Mouse (Mus musculus) CH12.LX (cell line): ENCODE results near the gene 2810004N23Rik. TPM values are rescaled to one million over a fixed set of nuclear protein-coding genes. Genes with fewer than 3 reads are reported as not detected.

ENCODE experiments used
- DNase-seq: peaks from one replicate; pipeline ENCODE4 v3.0.0-alpha.2; 2013; ENCODE audit errors: extremely low read depth
- H3K27ac ChIP-seq: 2 replicates; pipeline ENCODE4 v1.5.1; 2012; ENCODE audit warnings: low read depth, mild to moderate bottlenecking, control low read depth, moderate library complexity; ENCODE audit not compliant: insufficient read depth
- H3K27me3 ChIP-seq: replicated peaks from 2 replicates; pipeline ENCODE3; 2012; ENCODE audit warnings: inconsistent platforms
- H3K36me3 ChIP-seq, 2 experiments: replicated peaks in 1 of 2; 2 replicates each; pipeline versions ENCODE3 to v1.6.1; 2012; ENCODE audit warnings: inconsistent platforms in 1 of 2, low read length in 1 of 2, mild to moderate bottlenecking in 1 of 2, mixed read lengths in 1 of 2, moderate library complexity in 1 of 2; ENCODE audit not compliant: control insufficient read depth in 1 of 2, insufficient read depth in 1 of 2
- H3K4me1 ChIP-seq, 2 experiments: 2 replicates each; pipeline ENCODE4 v1.6.1; 2012; ENCODE audit warnings: inconsistent platforms in 1 of 2, moderate library complexity in 1 of 2; ENCODE audit not compliant: insufficient read depth in 2 of 2, control insufficient read depth in 1 of 2
- H3K4me2 ChIP-seq: 2 replicates; pipeline ENCODE4 v1.6.1; 2012; ENCODE audit warnings: low read depth, mild to moderate bottlenecking, control low read depth; ENCODE audit not compliant: poor library complexity, insufficient read depth, severe bottlenecking
- H3K4me3 ChIP-seq, 3 experiments: fragments of 150-350 bp in 1 of 3; sonication (generic) in 1 of 3; replicated peaks in 1 of 3; 2 replicates each; pipeline versions ENCODE3 to v1.5.1; 2011 to 2012; ENCODE audit warnings: low read depth in 2 of 3, low read length in 2 of 3, mild to moderate bottlenecking in 2 of 3, moderate library complexity in 2 of 3, control low read depth in 1 of 3, improper control_type of control experiment in 1 of 3, inconsistent platforms in 1 of 3, mixed read lengths in 1 of 3; ENCODE audit not compliant: poor library complexity in 1 of 3
- H3K79me2 ChIP-seq: replicated peaks from 2 replicates; pipeline ENCODE4 v1.6.1; 2012; ENCODE audit warnings: mild to moderate bottlenecking, moderate library complexity; ENCODE audit not compliant: control insufficient read depth, poor library complexity, insufficient read depth, severe bottlenecking; ENCODE audit errors: extremely low read depth
- H3K9ac ChIP-seq: 2 replicates; pipeline ENCODE4 v1.6.1; 2012; ENCODE audit warnings: low read depth, mild to moderate bottlenecking, control low read depth, moderate library complexity; ENCODE audit not compliant: insufficient read depth
- H3K9me3 ChIP-seq: replicated peaks from 2 replicates; pipeline ENCODE3; 2012; ENCODE audit warnings: low read length, inconsistent platforms, mixed read lengths
- BHLHE40 ChIP-seq: IDR thresholded peaks from 2 replicates; pipeline ENCODE4 v1.6.1; 2011; ENCODE audit warnings: mild to moderate bottlenecking, low read depth, low read length, improper control_type of control experiment
- CTCF ChIP-seq, 2 experiments: IDR thresholded peaks in 1 of 2; conservative IDR thresholded peaks in 1 of 2; 2 replicates each; pipeline ENCODE4 v1.5.1; 2011 to 2012; ENCODE audit warnings: low read depth in 2 of 2, low read length in 2 of 2, improper control_type of control experiment in 1 of 2, inconsistent platforms in 1 of 2, mild to moderate bottlenecking in 1 of 2, moderate library complexity in 1 of 2
- E2F4 ChIP-seq: IDR thresholded peaks from 2 replicates; pipeline ENCODE4 v1.6.1; 2011; ENCODE audit warnings: low read depth, low read length, improper control_type of control experiment; ENCODE audit not compliant: insufficient replicate concordance
- ELF1 ChIP-seq: IDR thresholded peaks from 2 replicates; pipeline ENCODE4 v1.6.1; 2014; ENCODE audit warnings: low read depth, mild to moderate bottlenecking, inconsistent platforms, low read length, improper control_type of control experiment
- GABPA ChIP-seq: IDR thresholded peaks from 2 replicates; pipeline ENCODE4 v1.6.1; 2012; ENCODE audit warnings: low read depth, low read length, improper control_type of control experiment, inconsistent platforms; ENCODE audit not compliant: insufficient replicate concordance
- IRF4 ChIP-seq: IDR thresholded peaks from 2 replicates; pipeline ENCODE4 v1.6.1; 2014; ENCODE audit warnings: low read depth, mild to moderate bottlenecking, inconsistent platforms, low read length, improper control_type of control experiment
- JUN ChIP-seq: IDR thresholded peaks from 2 replicates; pipeline ENCODE4 v1.6.1; 2011; ENCODE audit warnings: low read depth, mild to moderate bottlenecking, low read length, improper control_type of control experiment, moderate library complexity; ENCODE audit not compliant: insufficient read depth
- KAT2A ChIP-seq: IDR thresholded peaks from 2 replicates; pipeline ENCODE4 v1.6.1; 2012; ENCODE audit warnings: low read length, improper control_type of control experiment, inconsistent platforms; ENCODE audit not compliant: insufficient replicate concordance
- MEF2A ChIP-seq: IDR thresholded peaks from 2 replicates; pipeline ENCODE4 v1.6.1; 2014; ENCODE audit warnings: low read depth, mild to moderate bottlenecking, inconsistent platforms, low read length, improper control_type of control experiment, borderline replicate concordance
- PAX5 ChIP-seq: IDR thresholded peaks from 2 replicates; pipeline ENCODE4 v1.6.1; 2012; ENCODE audit warnings: low read length, inconsistent platforms, mixed read lengths
- POLR2A ChIP-seq: IDR thresholded peaks from 2 replicates; pipeline ENCODE4 v1.6.1; 2011; ENCODE audit warnings: low read depth, mild to moderate bottlenecking, improper control_type of control experiment, low read length
- RAD21 ChIP-seq: IDR thresholded peaks from 2 replicates; pipeline ENCODE4 v1.6.1; 2011; ENCODE audit warnings: low read depth, mild to moderate bottlenecking, low read length, improper control_type of control experiment, moderate library complexity
- SMC3 ChIP-seq: IDR thresholded peaks from 2 replicates; pipeline ENCODE4 v1.6.1; 2011; ENCODE audit warnings: low read depth, low read length, improper control_type of control experiment
- TCF12 ChIP-seq: IDR thresholded peaks from 2 replicates; pipeline ENCODE4 v1.6.1; 2014; ENCODE audit warnings: low read depth, mild to moderate bottlenecking, inconsistent platforms, low read length, improper control_type of control experiment
- ZKSCAN1 ChIP-seq: IDR thresholded peaks from 2 replicates; pipeline ENCODE4 v1.6.1; 2012; ENCODE audit warnings: low read depth, inconsistent platforms, low read length, improper control_type of control experiment, borderline replicate concordance
- ZMIZ1 ChIP-seq: IDR thresholded peaks from 2 replicates; pipeline ENCODE4 v1.6.1; 2012; ENCODE audit warnings: low read depth, mild to moderate bottlenecking, inconsistent platforms, low read length, improper control_type of control experiment
- ZNF384 ChIP-seq: IDR thresholded peaks from 2 replicates; pipeline ENCODE4 v1.6.1; 2012; ENCODE audit warnings: low read depth, low read length, improper control_type of control experiment, inconsistent platforms
- dilution Hi-C: fragments of 300-500 bp; cut with MboI; formaldehyde crosslinking; loops from 2 replicates; pipeline ENCODE4 v1.14.3; 2020; ENCODE audit warnings: low sequenced_read_pairs; ENCODE audit not compliant: extremely low pct_unique_long_range_greater_than_20kb, extremely low pct_ligation_motif_present
- in situ Hi-C: fragments of 300-500 bp; cut with MboI; formaldehyde crosslinking; loops from 3 replicates; pipeline ENCODE4 v1.14.3; 2019; ENCODE audit warnings: low sequenced_read_pairs, low pct_ligation_motif_present, low pct_unique_long_range_greater_than_20kb, mixed read lengths
- polyA plus RNA-seq: library from polyadenylated mRNA; unstranded; fragments of >175 nt; gene quantifications from 2 replicates; pipeline ENCODE4 v1.2.1, GENCODE M21; 2012; ENCODE audit warnings: low read depth; ENCODE audit not compliant: insufficient read length
- total RNA-seq, 2 experiments: library from RNA; depleted of rRNA; stranded (reverse); fragments of 300-350 nt in 1 of 2; fragments of >200 nt in 1 of 2; gene quantifications; 2 replicates each; pipeline ENCODE4 v1.2.3; 2012 to 2014

Gene 2810004N23Rik
- total and polyA plus RNA-seq, 3 experiments: 45.1 to 75.7 (median 47.6) TPM

- dilution Hi-C loops (no loop called here), in situ Hi-C loops (no loop called here)
- no peak overlapping the region for H3K4me3 ChIP-seq
- no peaks in the 10 kb centered on the region for H3K27me3 ChIP-seq
- peaks cover 4% of the 10 kb centered on the region for H3K9me3 ChIP-seq
- H3K79me2 ChIP-seq: peaks cover 10% of the 10 kb centered on the region
- H3K27ac ChIP-seq: no peak overlapping the region
- H3K4me1 ChIP-seq: peaks cover 12 to 34% of the 10 kb centered on the region in 2 experiments
- peaks cover 51 to 84% of the 10 kb centered on the region in 2 experiments for H3K36me3 ChIP-seq
- TF ChIP-seq SMC3 (no peak), TCF12 (no peak), E2F4 (no peak), ELF1 (no peak), BHLHE40 (no peak), KAT2A (no peak), GABPA (no peak), RAD21 (no peak), ZKSCAN1 (no peak), MEF2A (no peak), POLR2A (no peak), ZMIZ1 (no peak), ZNF384 (no peak), IRF4 (no peak), PAX5 (no peak), JUN (no peak)
- no peak overlapping the region for H3K9ac ChIP-seq
- no peak for DNase-seq
- H3K4me2 ChIP-seq: no peak overlapping the region
These were observed 29.7 kb upstream of the 2810004N23Rik start for GRCm38 (mm10) chr8:124892596-124892995.

- in situ Hi-C loops: no loop called here
These were observed 25.5 kb upstream of the 2810004N23Rik start for GRCm38 (mm10) chr8:124888385-124888784.

More at GRCm38 (mm10) chr8:124888385-124888784, 25.5 kb upstream of the 2810004N23Rik start:
- Histone ChIP-seq H3K9me3 (peaks cover 8% of the 10 kb centered on the region), H3K4me2 (no peak overlapping the region), H3K4me1 (peaks cover 0 to 6% of the 10 kb centered on the region in 2 experiments; a peak in 1 of 4 replicates), H3K27ac (no peak overlapping the region), H3K79me2 (no peaks in the 10 kb centered on the region), H3K27me3 (no peaks in the 10 kb centered on the region), H3K36me3 (peaks cover 77 to 97% of the 10 kb centered on the region in 2 experiments), H3K4me3 (no peak overlapping the region), H3K9ac (no peak overlapping the region)
- no peak for DNase-seq
- dilution Hi-C loops: no loop called here
- TF ChIP-seq CTCF (conservative IDR thresholded peaks at IDR 0.05 in 1 of 2, IDR thresholded peaks at IDR 0.05 in 1 of 2; ENCODE audit: low read depth in 2 of 2, low read length in 2 of 2): peak in 1 of 2 experiments; percentile 31; a peak in 1 of 4 replicates
- TF ChIP-seq POLR2A: no peak
- TF ChIP-seq, all 38 proteins: peak for 1
